Mouse (Mus musculus) spleen, postnatal 36 days (tissue): ENCODE measurements at regions not wholly inside any gene's neighbourhood (a gene's known extent, or its start where the extent isn't known, plus 50 kb on each side); places are given as distances from the start of the nearest gene placed in this dataset.

Source experiments
- DNase-seq, 2 experiments: peaks; one replicate each; pipeline ENCODE4 v3.0.0; 2022; ENCODE audit warnings: low spot score in 2 of 2, mixed read lengths in 1 of 2

GRCm38 (mm10) chr10:93361654-93362195, 50.8 kb upstream of the Elk3 start:
- no peak for DNase-seq

GRCm38 (mm10) chr10:93364108-93364793, 53.3 kb upstream of the Elk3 start:
- DNase-seq = no peak

GRCm38 (mm10) chr10:93364881-93365280, 53.9 kb upstream of the Elk3 start:
- DNase-seq = peak; percentile 65 to 69

- DNase-seq = no peak
Measured at GRCm38 (mm10) chr10:93365318-93365717, 54.4 kb upstream of the Elk3 start.

- DNase-seq = no peak
Measured at GRCm38 (mm10) chr10:93365824-93366223, 54.9 kb upstream of the Elk3 start.

- DNase-seq = no peak
Measured at GRCm38 (mm10) chr10:93369737-93370136, 58.8 kb upstream of the Elk3 start.

GRCm38 (mm10) chr10:93370331-93370730, 59.4 kb upstream of the Elk3 start:
- DNase-seq = no peak

GRCm38 (mm10) chr10:93372281-93372680, 61.3 kb upstream of the Elk3 start:
- no peak for DNase-seq

GRCm38 (mm10) chr10:93373265-93373664, 62.3 kb upstream of the Elk3 start:
- DNase-seq = no peak

- no peak for DNase-seq
Measured at GRCm38 (mm10) chr10:93373954-93374689, 63.2 kb upstream of the Elk3 start.

- DNase-seq = no peak
Measured at GRCm38 (mm10) chr10:93374690-93374994, 63.7 kb upstream of the Elk3 start.

GRCm38 (mm10) chr10:93375007-93375711, 64.2 kb upstream of the Elk3 start:
- peak; percentile 47 to 53 for DNase-seq

GRCm38 (mm10) chr10:93375771-93376170, 64.8 kb upstream of the Elk3 start:
- DNase-seq = no peak

- DNase-seq = no peak
Measured at GRCm38 (mm10) chr10:93376457-93376941, 65.6 kb upstream of the Elk3 start.

GRCm38 (mm10) chr10:93389276-93389675, 63.9 kb upstream of the Lta4h start:
- DNase-seq = no peak

- no peak for DNase-seq
Measured at GRCm38 (mm10) chr10:93391296-93391695, 61.9 kb upstream of the Lta4h start.

GRCm38 (mm10) chr10:93393902-93394301, 59.3 kb upstream of the Lta4h start:
- no peak for DNase-seq

GRCm38 (mm10) chr10:93397711-93398110, 55.5 kb upstream of the Lta4h start:
- DNase-seq = no peak

- DNase-seq = peak in 1 of 2 experiments; percentile 35
Measured at GRCm38 (mm10) chr10:93398531-93399320, 54.5 kb upstream of the Lta4h start.

- DNase-seq = no peak
Measured at GRCm38 (mm10) chr10:93402689-93403509, 50.3 kb upstream of the Lta4h start.
